Mouse (Mus musculus) spleen, embryonic (tissue): Measurements from ENCODE around the gene Oas1g.
"Not testable (repeated sequence)": the region's sequence is repeated elsewhere in the genome, so short reads cannot be mapped to it uniquely, and the experiment has no call there.

ENCODE experiments used
- CTCF ChIA-PET: fragments of 350-600 bp; sonication (Branson Sonifier 250); formaldehyde crosslinking; loops from one replicate; lab custom pipeline; 2022; lab: Charles Lee

Oas1g gene

DNA sequence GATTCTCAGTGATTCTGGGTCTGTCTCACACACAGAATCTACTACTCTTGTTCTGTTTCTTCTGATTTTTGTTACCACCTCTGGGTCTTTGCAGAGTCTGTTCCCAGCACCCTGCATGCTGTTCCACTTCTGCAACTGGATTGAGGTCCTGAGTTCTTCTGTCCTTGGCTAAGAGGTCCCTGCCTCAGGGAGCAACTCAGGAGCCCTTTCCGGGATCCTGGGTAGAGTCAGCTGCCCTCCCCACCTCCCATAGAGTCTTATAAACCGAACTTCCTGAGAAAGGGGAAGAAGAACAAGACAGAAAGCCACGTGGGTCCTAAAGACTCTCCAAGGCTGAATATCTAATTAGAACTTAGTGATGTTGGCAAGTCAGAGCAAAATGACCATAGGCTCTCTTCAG, 3.6 kb upstream of the Oas1g start:
- CTCF ChIA-PET, result no interaction called here

DNA sequence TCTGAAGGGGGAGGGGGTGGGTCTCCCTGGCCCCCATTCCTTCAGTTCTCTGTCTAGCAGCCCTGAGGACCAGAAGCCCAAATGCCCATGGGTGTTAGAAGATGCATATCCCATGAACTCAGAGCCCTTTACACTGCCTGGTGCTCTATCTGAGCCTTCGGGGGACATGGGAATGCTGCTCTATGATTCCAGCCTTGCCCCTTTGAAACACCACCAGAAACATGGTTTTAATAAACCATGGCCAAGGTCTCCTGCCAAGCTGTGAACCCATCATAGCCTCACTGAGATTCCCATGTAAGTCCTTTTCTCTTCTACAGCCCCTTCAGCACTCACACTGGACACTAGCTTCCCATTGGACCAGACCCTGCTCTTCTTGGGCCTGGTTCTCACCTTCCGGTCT, 2.6 kb upstream of the Oas1g start:
- CTCF ChIA-PET, result no interaction called here

DNA sequence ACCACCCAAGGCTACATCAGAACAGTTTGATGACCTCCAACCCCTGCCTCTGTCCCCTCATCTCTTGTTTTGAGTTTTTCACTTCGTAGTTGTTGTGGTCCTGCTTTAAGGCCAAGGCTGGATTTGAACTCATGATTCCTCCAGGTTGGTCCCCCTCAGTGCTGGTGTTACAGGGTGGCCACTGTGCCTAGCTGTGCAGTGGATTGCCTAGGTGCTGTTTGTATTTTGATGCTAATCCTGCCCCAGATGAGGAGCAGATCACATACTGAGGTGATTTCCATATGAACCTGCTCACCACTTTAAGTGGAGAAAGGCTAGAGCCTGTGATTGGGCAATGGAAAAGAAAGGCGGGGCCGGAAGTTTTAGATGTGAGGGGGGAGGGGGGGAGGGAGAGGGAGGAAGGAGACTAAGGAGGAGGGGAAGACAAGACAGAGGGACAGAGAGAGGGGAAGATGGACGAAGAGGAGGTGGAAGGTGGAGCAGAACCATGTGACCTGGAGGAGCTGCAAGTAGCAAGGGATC, 942 bp upstream of the Oas1g start:
- CTCF ChIA-PET, result interaction anchor here (0.6 to 0.7 kb wide), 2 partner anchors 20 to 912 kb away, joined by 5 to 8 read pairs; no protein-coding TSS in a partner anchor

DNA sequence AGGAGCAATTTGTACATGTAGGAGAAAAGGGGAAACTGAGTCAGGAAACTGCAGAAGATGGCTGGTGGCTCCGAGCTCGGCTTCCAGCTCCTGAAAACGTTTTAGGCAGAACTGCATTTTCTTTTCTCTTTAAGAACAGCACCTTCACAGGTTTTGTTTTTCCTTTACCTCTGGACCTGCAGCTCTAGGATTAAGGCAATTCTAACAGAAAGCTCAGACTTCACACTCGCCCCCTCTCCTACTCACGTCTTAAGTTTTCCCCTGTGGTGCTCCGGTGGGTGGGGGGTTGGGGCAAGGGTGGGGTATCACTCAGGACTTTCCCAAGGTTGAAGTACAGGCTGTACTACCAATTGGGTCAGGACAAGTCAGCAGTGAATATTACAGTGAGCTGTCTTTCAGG, 418 bp upstream of the Oas1g start:
- CTCF ChIA-PET, result interaction anchor here (0.7 kb wide), 1 partner anchor 912 kb away, joined by 5 read pairs; no protein-coding TSS in a partner anchor

DNA sequence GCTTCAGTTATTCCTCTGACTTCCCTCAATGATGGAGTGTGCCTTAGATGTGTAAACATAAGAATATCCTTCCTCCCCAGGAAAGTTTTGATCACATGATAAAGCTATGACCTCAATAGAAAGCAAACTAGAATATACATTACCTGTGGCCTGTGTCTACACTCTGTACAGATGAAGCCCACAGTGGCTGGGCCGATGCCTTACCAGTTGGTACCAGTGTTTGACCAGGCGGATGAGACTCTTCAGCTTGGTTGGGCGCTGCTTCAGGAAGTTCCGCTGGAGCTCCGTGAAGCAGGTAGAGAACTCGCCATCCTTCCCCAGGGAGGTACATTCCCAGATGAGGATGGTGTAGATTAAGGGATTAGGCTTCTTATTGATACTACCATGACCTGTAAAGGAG, 5.7 kb downstream of the Oas1g start:
- CTCF ChIA-PET, result not testable (repeated sequence)

DNA sequence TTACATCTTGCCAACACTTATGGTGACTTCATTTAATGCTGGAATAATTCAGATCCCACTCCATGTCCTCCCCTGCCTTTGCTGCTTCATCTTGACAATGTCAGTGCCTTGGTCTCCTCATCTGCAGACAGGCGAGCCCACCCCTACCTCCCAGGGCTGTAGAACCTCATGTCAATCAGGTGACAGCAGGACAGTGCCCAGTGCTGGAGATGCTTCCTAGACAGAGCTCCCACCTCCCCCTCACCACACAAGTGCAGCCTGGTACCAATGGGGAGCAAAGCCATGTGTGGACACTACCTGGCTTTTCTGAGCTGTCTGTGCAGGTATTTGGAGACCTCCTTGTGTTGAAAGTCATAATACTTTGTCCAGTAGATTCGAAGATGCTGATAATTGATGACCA, 8.6 kb downstream of the Oas1g start:
- CTCF ChIA-PET, result not testable (repeated sequence)

DNA sequence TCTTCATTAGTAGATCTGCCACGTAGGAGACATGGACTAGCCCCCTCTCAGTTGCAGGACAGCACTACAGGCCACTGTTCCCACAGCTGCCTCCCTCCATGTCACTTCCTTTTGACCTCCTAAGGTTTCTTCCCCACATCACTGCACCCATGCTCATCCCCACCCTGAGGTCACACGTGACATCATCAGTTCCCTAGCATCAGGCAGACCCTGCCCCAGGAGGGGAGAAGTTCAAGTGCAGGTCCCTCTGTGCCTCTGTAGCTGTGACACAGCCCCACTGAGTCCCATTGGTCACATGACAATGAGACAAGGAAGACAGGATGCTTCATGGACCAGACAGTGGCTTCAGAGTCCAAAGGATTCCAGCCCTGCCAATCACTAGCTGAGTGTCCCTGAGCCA, 10.0 kb downstream of the Oas1g start:
- CTCF ChIA-PET, result not testable (repeated sequence)

DNA sequence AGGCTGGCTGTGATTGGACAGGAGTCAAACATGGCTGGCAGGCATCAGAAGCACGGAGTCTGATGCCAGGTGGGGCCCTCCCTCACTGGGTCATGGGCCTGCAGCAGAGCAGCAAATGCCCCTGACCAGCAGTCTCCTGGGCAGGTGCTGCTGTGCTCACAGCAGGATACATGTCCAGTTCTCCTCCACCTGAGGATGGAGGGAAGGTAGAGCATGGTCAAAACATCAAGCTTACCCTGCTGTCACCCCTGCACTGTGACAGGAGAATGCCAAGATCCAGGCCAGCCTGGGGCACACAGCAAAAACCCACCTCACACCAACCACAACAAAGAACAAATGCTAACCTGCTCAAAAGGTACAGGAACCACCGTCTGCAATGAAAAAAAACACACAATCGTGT, 10.6 kb downstream of the Oas1g start:
- CTCF ChIA-PET, result not testable (repeated sequence)

DNA sequence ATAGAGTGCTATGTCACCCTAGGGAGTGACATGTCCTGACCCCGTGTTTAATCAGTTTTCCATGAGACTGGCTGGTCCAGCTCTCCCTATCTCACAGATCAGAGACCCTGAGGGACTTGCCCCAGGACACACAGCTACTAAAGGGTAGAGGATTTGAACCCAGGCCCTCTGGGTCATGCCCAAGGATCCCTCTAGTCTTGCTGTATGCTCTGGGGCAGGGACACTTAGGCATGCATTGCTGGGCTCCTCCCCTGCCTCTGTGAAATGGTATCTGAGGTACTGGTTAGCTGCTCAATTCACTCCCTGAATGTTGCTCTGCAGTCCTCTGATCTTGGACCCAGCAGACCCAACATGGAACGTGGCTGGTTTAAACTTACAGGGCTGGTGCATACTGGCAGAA, 15.9 kb downstream of the Oas1g start:
- CTCF ChIA-PET, result no interaction called here

DNA sequence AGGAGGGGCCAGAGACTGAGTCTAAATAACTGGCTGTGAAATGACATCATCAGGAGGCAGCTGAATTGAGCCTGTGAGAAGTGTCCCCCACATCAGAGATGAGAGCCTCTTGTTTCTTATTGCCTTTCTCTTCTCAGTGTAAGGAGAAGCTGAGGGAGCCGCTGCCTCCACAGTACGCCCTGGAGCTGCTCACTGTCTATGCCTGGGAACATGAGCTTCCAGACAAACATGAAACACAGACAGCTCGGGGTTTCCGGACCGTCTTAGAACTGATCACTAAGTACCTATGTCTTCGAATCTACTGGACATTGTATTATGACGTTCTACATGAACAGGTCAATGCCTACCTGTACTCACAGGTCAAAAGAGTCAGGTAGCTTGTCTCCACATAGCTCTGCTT, 16.6 kb downstream of the Oas1g start:
- CTCF ChIA-PET, result no interaction called here

DNA sequence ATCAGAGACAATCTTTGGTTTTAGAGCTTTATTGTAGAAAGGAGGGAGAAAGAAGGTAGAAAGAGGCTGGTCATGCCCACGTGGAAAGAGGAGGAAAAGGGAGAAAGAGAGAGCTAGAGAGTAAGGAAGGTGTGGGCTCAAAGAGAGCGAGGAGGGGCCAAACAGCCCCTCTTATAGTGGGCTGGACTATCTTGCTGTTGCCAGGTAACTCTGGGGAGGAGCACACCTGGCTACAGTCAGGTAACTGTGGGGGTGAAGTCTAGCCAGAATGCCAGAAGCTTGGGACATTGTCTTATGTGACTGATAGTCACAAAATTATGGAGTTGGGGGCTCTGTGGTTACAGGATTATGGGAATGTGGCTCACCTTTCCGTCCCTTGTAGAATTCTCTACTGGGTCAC, 17.3 kb downstream of the Oas1g start:
- CTCF ChIA-PET, result no interaction called here

DNA sequence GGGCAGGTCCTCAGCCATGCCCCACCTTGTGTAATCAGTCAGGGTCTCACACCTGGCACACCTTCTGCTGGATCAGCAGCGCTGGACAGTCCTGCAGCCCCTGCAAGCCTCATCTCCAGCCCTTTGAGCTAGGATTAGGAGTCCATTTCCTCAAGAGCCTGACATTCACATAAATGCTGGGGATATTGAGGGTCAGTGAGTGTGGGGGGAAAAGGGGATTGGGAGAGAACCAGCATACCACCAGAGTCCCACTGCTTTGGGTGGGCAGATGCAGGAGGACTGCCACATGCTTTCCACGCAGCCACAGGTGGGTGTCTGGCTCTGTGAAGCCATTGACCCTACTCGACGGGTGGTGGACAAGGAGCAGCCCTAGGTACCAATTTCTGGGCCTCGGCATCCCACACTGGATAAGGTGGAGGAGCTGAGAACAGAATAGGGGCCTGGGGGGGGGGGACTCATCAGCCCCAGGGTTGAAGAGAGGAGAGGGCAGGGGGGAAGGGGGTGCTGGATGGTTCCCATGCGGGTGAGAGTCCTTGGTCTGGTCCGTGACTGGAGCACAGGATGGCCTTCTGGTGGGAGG, 17.9 kb downstream of the Oas1g start:
- CTCF ChIA-PET, result interaction anchor here (0.6 kb wide), 1 partner anchor 1800 kb away, joined by 6 read pairs; no protein-coding TSS in a partner anchor

DNA sequence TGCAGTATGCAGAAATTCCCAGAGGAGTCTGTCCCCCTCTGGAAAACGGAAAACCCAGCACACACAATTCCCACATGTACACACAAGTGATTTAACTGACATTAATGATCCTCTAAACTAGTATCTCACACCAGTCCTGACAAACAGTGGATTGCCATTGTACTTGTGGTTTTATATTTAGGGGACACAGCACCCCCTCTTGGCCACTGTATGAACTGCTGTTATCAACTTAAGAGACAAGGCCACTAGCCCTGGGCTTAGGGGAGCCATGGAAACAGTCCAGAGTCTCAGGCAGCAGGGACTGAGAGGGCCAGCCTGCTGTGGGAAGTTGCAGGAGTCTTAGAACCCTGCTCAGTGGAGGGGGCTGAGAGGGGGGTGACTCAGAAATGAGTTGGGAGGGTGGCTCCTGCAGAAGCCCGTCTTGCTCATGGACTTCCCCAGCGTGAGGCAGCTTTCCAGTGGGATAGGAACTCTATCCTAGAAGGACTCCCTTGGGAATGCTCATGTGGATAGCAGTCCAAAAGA, 22.0 kb downstream of the Oas1g start:
- CTCF ChIA-PET, result no interaction called here

DNA sequence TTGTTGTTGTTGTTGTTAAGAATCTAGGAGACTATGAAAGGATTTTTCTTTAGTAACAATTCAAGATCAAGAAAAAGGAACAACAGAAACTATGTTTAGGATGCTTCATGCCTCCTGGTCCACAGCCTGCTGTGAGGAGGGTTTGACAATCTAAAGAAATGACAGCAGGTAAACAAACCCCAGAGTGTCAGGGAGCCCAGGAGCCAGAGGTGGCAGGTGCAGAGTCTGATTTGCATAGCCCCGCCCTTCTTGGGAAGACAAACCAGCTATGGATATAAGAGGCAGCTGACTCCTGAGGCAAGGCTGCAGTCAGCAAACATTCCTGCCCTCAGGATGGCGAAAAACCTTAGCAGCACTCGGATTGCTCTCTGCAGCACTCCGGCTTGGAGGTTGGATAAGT, 26.3 kb downstream of the Oas1g start, which contains the start of gene Oas1h:
Gene Oas1h (plus strand): TSS at position 301 of the 400 bp plus-strand sequence.
- CTCF ChIA-PET, result no interaction called here

DNA sequence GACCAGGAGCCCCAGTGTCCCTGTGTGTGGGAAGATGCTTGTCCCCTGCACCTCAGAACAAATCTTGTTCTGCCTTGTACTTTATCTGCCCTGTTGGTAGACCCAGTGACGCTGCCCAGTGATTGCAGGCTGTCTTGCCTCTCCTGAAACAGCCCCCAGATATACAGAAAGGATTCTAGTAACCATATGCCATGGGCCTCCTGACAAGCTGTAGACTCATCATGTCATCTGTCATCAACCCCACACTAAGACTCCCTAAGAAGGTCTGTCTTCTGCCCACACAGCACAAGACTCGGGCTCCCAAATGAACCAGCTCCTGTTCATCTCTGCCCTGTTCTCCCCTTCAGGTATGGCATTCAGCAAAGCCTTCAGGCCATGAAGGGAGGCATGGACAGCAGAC, 28.2 kb downstream of the Oas1g start:
- CTCF ChIA-PET, result no interaction called here

DNA sequence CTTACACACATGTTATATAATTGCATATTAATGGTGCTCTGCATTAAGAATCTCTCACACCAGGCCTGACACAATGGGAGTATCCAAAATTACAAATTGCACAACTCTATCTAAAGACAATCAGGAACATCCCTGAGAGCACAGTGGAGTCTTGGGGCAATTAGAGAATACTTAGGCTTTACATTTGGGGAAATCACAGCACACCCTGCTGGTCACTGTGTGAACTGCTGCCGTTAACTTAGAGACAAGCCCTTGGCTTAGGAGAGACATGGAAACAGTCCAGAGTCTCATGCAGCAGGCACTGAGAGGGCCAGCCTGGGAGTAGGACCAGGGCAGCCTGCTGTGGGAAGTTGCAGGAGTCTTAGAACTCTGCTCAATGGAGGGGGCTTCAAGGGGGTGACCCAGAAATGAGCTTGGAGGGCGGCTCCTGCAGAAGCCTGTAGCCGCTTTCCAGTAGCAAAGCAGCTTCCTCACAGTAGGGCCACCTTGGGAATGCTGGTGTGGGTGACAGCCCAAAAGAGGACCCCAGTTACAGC, 37.7 kb downstream of the Oas1g start:
- CTCF ChIA-PET, result interaction anchor here (0.7 kb wide), 1 partner anchor 904 kb away, joined by 9 read pairs; no protein-coding TSS in a partner anchor

DNA sequence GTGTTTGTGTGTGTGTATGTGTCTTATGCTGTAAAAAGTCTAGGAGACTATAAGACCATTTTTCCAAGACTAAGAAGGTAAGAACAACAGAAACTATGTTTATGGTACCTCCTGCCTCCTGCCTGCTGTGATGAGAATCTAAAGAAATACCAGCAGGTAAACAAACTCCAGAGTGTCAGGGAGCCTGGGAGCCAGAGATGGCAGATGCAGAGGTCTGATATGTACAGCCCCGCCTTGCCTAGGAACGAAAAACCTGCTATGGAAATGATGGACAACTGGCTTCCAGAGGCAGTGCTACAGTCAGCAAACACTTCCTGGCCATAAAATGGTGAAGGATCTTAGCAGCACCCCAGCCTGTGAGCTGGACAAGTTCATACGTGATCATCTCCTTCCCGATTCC, 40.3 kb downstream of the Oas1g start, which contains the start of gene Oas1f:
Gene Oas1f (plus strand): TSS at position 301 of the 400 bp plus-strand sequence.
- CTCF ChIA-PET, result no interaction called here

DNA sequence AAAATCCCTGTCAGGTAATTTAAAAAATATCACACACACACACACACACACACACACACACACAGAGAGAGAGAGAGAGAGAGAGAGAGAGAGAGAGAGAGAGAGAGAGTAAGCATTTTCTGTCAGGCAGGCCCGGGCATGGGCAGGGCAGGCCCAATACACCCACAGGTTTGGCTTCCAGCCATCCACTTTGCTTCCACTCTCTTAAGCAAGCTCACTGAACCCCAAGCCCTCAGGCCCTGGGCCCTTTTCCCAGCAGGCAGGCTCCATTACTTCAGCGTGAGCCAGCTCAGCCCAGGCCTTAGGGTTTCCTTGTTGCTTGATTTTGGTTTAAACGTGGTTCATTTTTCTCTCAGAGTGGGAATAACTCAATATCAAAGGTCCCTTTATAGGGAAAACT, 42.7 kb downstream of the Oas1g start:
- CTCF ChIA-PET, result interaction anchor here (0.6 kb wide), 1 partner anchor 74 kb away, joined by 5 read pairs; no protein-coding TSS in a partner anchor

DNA sequence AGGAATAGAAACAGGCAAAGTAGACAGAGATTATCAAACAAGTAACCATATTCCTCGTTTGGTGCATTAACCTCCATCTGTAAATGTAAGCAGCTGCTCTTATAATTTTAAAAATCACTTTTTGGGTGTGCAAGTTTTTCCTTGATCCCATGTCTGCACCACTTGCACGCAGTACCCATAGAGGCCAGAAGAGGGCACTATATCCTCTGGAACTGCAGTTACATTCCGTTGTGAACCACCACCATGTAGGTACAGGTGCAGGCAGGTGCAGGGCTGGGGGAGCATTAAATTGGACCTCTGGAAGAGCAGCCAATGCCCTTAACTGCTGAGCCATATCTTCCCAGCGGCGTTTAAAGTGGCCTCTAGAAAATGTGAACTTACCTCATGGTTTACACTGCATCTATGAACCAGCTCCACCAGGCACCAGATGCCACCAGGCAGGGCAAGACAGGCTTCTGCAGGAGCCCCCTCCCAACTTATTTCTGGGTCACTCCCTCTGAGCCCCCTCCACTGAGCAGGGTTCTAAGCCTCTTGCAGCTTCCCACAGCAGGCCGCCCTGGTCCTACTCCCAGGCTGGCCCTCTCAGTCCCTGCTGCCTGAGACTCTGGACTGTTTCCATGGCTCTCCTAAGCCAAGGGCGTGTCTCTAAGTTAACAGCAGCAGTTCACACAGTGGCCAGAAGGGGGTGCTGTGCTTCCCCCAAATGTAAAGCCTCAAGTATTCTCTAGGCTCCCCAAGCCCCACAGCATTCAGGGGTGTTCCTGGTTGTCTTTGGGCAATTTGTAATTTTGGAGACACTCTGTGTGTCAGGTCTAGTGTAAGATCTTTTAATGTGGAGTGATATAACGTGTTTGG, 50.5 kb downstream of the Oas1g start:
- CTCF ChIA-PET, result no interaction called here

DNA sequence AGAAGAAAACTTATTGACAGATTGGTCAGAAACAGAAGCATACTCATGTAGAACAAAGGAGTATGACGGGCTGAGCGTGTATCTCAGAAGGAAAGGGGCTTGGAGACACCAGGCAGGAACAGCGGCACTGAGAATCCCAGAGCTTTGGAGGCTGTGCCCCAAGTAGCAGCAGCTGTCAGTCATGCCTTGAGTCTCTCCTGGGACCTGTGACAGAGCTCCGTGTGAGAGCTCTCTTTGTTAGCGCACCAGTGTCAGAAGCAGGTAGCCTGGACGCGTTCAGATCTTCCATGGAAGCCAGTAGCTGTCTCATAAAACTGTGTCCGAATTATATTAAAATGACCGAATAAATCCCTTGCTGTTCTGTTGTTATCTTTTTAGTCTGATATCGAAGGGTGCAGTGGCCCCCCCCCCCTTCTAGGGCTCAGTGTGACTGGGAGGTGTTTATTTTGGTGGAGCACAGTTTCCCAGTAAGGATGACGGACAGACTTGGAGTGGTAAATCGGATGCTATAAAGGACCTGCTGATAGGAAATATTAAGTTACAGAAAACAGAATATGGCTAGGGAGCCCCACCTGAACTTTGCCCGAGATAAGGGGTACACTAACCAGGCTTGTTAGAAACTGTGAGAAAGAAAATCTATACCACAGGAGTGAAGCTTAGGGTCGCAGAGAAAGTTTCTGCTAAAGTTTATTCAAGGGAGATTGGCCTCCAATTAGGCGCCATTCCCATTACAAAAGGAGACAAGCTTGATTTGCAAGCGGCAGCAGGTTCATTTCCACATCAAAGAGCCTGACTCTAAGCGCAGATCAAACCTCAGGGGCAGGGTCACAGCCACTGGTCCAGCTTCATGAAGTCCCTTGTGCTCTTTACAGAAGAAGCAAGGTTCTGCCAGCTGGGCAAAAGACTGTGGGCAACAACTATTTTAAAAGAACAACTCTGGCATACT, 53.8 kb downstream of the Oas1g start:
- CTCF ChIA-PET, result no interaction called here

DNA sequence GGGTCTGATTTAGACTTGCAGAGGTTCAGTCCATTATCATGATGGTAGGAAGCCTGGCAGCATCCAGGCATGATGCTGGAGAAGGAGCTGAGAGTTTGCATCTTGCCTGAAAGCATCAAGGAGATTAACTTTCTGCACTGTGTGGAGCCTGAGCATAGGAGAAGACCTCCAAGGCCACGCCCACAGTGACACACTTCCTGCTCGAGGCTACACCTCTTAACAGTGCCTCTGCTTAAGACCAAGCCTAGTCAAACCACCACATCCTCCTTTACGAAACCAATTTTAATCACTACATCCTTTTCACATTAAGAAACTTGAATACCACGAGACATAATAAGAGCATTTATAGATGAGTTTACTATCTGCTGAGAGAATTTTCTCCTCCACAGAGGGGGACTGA, 56.4 kb downstream of the Oas1g start:
- CTCF ChIA-PET, result no interaction called here
